Mouse (Mus musculus): ENCODE results near the gene Rasip1. TPM values are rescaled to one million over a fixed set of nuclear protein-coding genes. Genes with fewer than 3 reads are reported as not detected.
"Not testable (repeated sequence)": the region's sequence is repeated elsewhere in the genome, so short reads cannot be mapped to it uniquely, and the experiment has no call there.

The Rasip1 gene
- polyA plus RNA-seq, 1 experiment from 2014 or later, result 43.3 TPM

GRCm38 (mm10) chr7:45644872-45645590 lies 17.7 kb downstream of the Rasip1 start:
- ATAC-seq (no peak), DNase-seq (ENCODE audit: low spot score) (no peak)
- Histone ChIP-seq H3K9me3 (ENCODE audit: low read length) (no peaks in the 10 kb centered on the region), H3K9ac (replicated peaks; ENCODE audit: low read depth) (no peak overlapping the region), H3K36me3 (ENCODE audit: insufficient read depth, low read length) (no peaks in the 10 kb centered on the region), H3K4me1 (ENCODE audit: insufficient read depth, low read depth, low read length) (peaks cover 28% of the 10 kb centered on the region), H3K27me3 (replicated peaks; ENCODE audit: insufficient read depth, low read length) (no peaks in the 10 kb centered on the region), H3K4me3 (ENCODE audit: low read depth, low read length) (no peak overlapping the region), H3K4me2 (replicated peaks; ENCODE audit: low read depth, low read length) (no peak overlapping the region), H3K27ac (ENCODE audit: low read length) (no peak overlapping the region)
- TF ChIP-seq CTCF (IDR thresholded peaks at IDR 0.05) (no peak), EP300 (IDR thresholded peaks at IDR 0.05) (no peak)
- WGBS, result 67% methylated on average over 6 of the region's 6 CpGs

DNA sequence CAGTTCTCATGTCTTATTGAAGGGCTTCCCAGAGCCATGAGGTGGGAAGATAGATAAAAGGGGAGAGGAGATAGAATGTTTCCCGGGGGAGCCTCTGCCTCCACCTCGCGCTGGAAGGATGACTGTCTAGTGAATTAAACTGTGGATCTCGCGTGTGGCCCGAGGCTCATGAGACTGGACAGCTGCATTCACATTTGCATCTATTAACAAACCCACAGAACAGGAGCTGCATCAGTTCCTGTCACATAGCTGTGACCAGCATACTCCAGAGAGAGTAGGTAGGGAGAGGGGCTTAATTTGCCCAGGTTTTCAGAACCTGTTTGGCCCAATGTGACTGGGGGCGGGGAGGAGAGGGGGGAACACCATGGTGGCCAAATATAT lies 18.3 kb downstream of the Rasip1 start:
- no peak for ATAC-seq
- Histone ChIP-seq H3K27ac (ENCODE audit: low read length) (no peak overlapping the region), H3K4me1 (ENCODE audit: insufficient read depth, low read depth, low read length) (peaks cover 28% of the 10 kb centered on the region), H3K4me2 (replicated peaks; ENCODE audit: low read depth, low read length) (no peak overlapping the region), H3K36me3 (ENCODE audit: insufficient read depth, low read length) (no peaks in the 10 kb centered on the region), H3K4me3 (ENCODE audit: low read depth, low read length) (no peak overlapping the region), H3K9ac (replicated peaks; ENCODE audit: low read depth) (no peak overlapping the region), H3K27me3 (replicated peaks; ENCODE audit: insufficient read depth, low read length) (no peaks in the 10 kb centered on the region), H3K9me3 (ENCODE audit: low read length) (no peaks in the 10 kb centered on the region)
- TF ChIP-seq CTCF (IDR thresholded peaks at IDR 0.05), result no peak
- no peak for TF ChIP-seq EP300 (IDR thresholded peaks at IDR 0.05)
- DNase-seq (ENCODE audit: low spot score), result no peak
- 85% methylated on average over 7 of the region's 7 CpGs for WGBS

DNA sequence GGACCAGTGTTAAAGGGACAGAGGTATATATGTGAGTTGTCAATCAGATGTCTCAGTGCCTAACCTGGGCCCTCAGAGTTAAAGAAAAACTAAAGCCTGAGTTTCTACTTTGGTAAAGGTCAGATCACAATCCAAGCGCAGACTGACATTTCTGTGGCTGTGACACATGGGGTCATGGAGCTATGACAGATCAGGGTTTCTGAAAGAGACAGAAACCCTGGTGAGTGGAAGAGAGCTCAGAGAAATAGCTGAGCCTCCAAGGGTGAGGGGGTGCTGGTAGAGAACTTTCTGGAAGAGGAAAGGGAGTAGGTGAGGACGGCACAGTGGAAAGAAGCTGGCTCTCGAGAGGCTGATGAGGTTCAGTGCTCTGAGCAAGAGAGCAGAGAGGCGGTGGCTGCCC lies 19.4 kb downstream of the Rasip1 start:
- no peak for ATAC-seq
- Histone ChIP-seq H3K9ac (replicated peaks; ENCODE audit: low read depth) (no peak overlapping the region), H3K4me3 (ENCODE audit: low read depth, low read length) (no peak overlapping the region), H3K4me2 (replicated peaks; ENCODE audit: low read depth, low read length) (no peak overlapping the region), H3K4me1 (ENCODE audit: insufficient read depth, low read depth, low read length) (peaks cover 20% of the 10 kb centered on the region), H3K27ac (ENCODE audit: low read length) (no peak overlapping the region), H3K27me3 (replicated peaks; ENCODE audit: insufficient read depth, low read length) (no peaks in the 10 kb centered on the region), H3K36me3 (ENCODE audit: insufficient read depth, low read length) (no peaks in the 10 kb centered on the region), H3K9me3 (ENCODE audit: low read length) (no peaks in the 10 kb centered on the region)
- no peak for TF ChIP-seq CTCF (IDR thresholded peaks at IDR 0.05)
- TF ChIP-seq EP300 (IDR thresholded peaks at IDR 0.05), result no peak
- WGBS, result 87% methylated on average over 4 of the region's 4 CpGs
- no peak for DNase-seq (ENCODE audit: low spot score)

- no peak for ATAC-seq
- Histone ChIP-seq H3K27me3 (replicated peaks; ENCODE audit: insufficient read depth, low read length) (no peaks in the 10 kb centered on the region), H3K9ac (replicated peaks; ENCODE audit: low read depth) (no peak overlapping the region), H3K9me3 (ENCODE audit: low read length) (no peaks in the 10 kb centered on the region), H3K36me3 (ENCODE audit: insufficient read depth, low read length) (no peaks in the 10 kb centered on the region), H3K4me2 (replicated peaks; ENCODE audit: low read depth, low read length) (no peak overlapping the region), H3K4me1 (ENCODE audit: insufficient read depth, low read depth, low read length) (no peaks in the 10 kb centered on the region; the same call in 1 of the 2 replicates), H3K4me3 (ENCODE audit: low read depth, low read length) (no peak overlapping the region), H3K27ac (ENCODE audit: low read length) (no peak overlapping the region)
- 62% methylated on average over 8 of the region's 8 CpGs for WGBS
- DNase-seq (ENCODE audit: low spot score), result no peak
- TF ChIP-seq CTCF (IDR thresholded peaks at IDR 0.05) (no peak), EP300 (IDR thresholded peaks at IDR 0.05) (no peak)
Observed at GRCm38 (mm10) chr7:45649351-45649750, 22.1 kb downstream of the Rasip1 start.

GRCm38 (mm10) chr7:45650484-45650883 lies 23.2 kb downstream of the Rasip1 start:
- H3K27me3 ChIP-seq (replicated peaks; ENCODE audit: insufficient read depth, low read length); H3K4me2 ChIP-seq (replicated peaks; ENCODE audit: low read depth, low read length); ATAC-seq; H3K4me3 ChIP-seq (ENCODE audit: low read depth, low read length); H3K4me1 ChIP-seq (ENCODE audit: insufficient read depth, low read depth, low read length); DNase-seq (ENCODE audit: low spot score); H3K36me3 ChIP-seq (ENCODE audit: insufficient read depth, low read length); H3K9ac ChIP-seq (replicated peaks; ENCODE audit: low read depth); H3K9me3 ChIP-seq (ENCODE audit: low read length); H3K27ac ChIP-seq (ENCODE audit: low read length): not testable (repeated sequence)
- 93% methylated on average over 18 of the region's 20 CpGs for WGBS

GRCm38 (mm10) chr7:45654424-45655047 lies 27.2 kb downstream of the Rasip1 start:
- Histone ChIP-seq H3K9me3 (ENCODE audit: low read length) (no peaks in the 10 kb centered on the region), H3K9ac (replicated peaks; ENCODE audit: low read depth) (no peak overlapping the region), H3K36me3 (ENCODE audit: insufficient read depth, low read length) (no peaks in the 10 kb centered on the region), H3K4me3 (ENCODE audit: low read depth, low read length) (no peak overlapping the region), H3K4me2 (replicated peaks; ENCODE audit: low read depth, low read length) (peak overlapping the region; percentile 42), H3K27ac (ENCODE audit: low read length) (0 out of 2 replicates have a peak overlapping the region, but pooled peaks have one; percentile 0), H3K27me3 (replicated peaks; ENCODE audit: insufficient read depth, low read length) (no peaks in the 10 kb centered on the region), H3K4me1 (ENCODE audit: insufficient read depth, low read depth, low read length) (no peaks in the 10 kb centered on the region)
- 23% methylated on average over 17 of the region's 17 CpGs for WGBS
- TF ChIP-seq EP300 (IDR thresholded peaks at IDR 0.05) (no peak), CTCF (IDR thresholded peaks at IDR 0.05) (no peak)
- peak; percentile 56 for DNase-seq (ENCODE audit: low spot score)
- ATAC-seq, result peak; percentile 43
